ENCODE assay signal across 16 mouse cellular contexts in genomic region chr3:151117583-151118041, GRCm38 (mm10).
A peak's percentile ranks its signal among the peaks of the same experiment; 100 is the strongest.
DNase-seq lines count a peak whose midpoint lies in the region; ATAC-seq and TF ChIP-seq lines count a peak whose summit lies in the region.
"Had no signal": no experiment of that assay in that cellular context is flagged by ENCODE, and none has a peak within 500 bp of the region (broad histone marks: within the 10 kb centered on the region; RNA-seq: fewer than 3 reads in every experiment).

No protein-coding gene starts in this region.

- no peak overlapping the region for H3K4me2 ChIP-seq in forebrain, embryonic 11.5 days (ENCODE audit: low read depth, low read length, severe bottlenecking)
- no peak overlapping the region for H3K4me2 ChIP-seq in forebrain, postnatal 0 days (ENCODE audit: low read depth)
- no peak overlapping the region for H3K4me2 ChIP-seq in forebrain, embryonic 14.5 days (ENCODE audit: low read length)
- no peak overlapping the region for H3K4me2 ChIP-seq in midbrain, embryonic 12.5 days (replicated peaks)
- H3K4me2 ChIP-seq: intestine, embryonic 15.5 days; liver, embryonic 15.5 days; neural tube, embryonic 13.5 days; stomach, embryonic 15.5 days had no signal

- H3K4me3 ChIP-seq in forebrain, embryonic 11.5 days (ENCODE audit: low read depth, low read length): no peak overlapping the region
- no peak overlapping the region for H3K4me3 ChIP-seq in forebrain, postnatal 0 days (ENCODE audit: low read depth, low read length)
- no peak overlapping the region for H3K4me3 ChIP-seq in forebrain, embryonic 14.5 days (ENCODE audit: low read depth, low read length)
- H3K4me3 ChIP-seq in midbrain, embryonic 12.5 days: no peak overlapping the region
- H3K4me3 ChIP-seq: heart, embryonic 10.5 days; intestine, embryonic 15.5 days; liver, embryonic 15.5 days; megakaryocyte, embryonic 14.5 days; neural tube, embryonic 13.5 days; stomach, embryonic 15.5 days had no signal

- H3K27me3 ChIP-seq in forebrain, embryonic 11.5 days (ENCODE audit: control insufficient read depth, insufficient read depth, low read length): no peaks in the 10 kb centered on the region; the same call in 1 of the 2 replicates
- H3K27me3 ChIP-seq in forebrain, postnatal 0 days (ENCODE audit: insufficient read depth, low read length): no peaks in the 10 kb centered on the region
- H3K27me3 ChIP-seq in forebrain, embryonic 14.5 days (replicated peaks; ENCODE audit: control insufficient read depth, insufficient read depth, low read length): no peaks in the 10 kb centered on the region
- no peaks in the 10 kb centered on the region for H3K27me3 ChIP-seq in midbrain, embryonic 12.5 days
- H3K27me3 ChIP-seq: intestine, embryonic 15.5 days; liver, embryonic 15.5 days; megakaryocyte, embryonic 14.5 days; neural tube, embryonic 13.5 days; stomach, embryonic 15.5 days had no signal

- no peaks in the 10 kb centered on the region for H3K4me1 ChIP-seq in forebrain, embryonic 11.5 days (replicated peaks; ENCODE audit: control insufficient read depth, insufficient read depth, low read length)
- H3K4me1 ChIP-seq in forebrain, postnatal 0 days (ENCODE audit: insufficient read depth): no peaks in the 10 kb centered on the region
- peaks cover 2% of the 10 kb centered on the region; the same call in 1 of the 2 replicates for H3K4me1 ChIP-seq in forebrain, embryonic 14.5 days (ENCODE audit: control insufficient read depth, insufficient read depth, low read length)
- no peaks in the 10 kb centered on the region for H3K4me1 ChIP-seq in midbrain, embryonic 12.5 days
- H3K4me1 ChIP-seq: heart, embryonic 10.5 days; intestine, embryonic 15.5 days; liver, embryonic 15.5 days; megakaryocyte, embryonic 14.5 days; stomach, embryonic 15.5 days had no signal

- no peak for DNase-seq in forebrain, embryonic 11.5 days (ENCODE audit: low spot score)
- DNase-seq in forebrain, postnatal 0 days: no peak
- DNase-seq in MN1 (ENCODE audit: low spot score): peak; percentile 30
- peak; percentile 61 for DNase-seq in forebrain, embryonic 14.5 days (ENCODE audit: low spot score)
- DNase-seq in ovary, postnatal 14 days (ENCODE audit: low spot score): no peak
- DNase-seq in left cerebral cortex, adult 8-10 months (ENCODE audit: low spot score in 2 of 2): no peak
- no peak for DNase-seq in layer of hippocampus, adult 8-10 months (ENCODE audit: low spot score in 2 of 2)
- DNase-seq: adrenal gland, postnatal 10 days; right cerebral cortex, postnatal 4 days had no signal

- WGBS in forebrain, embryonic 11.5 days: 72% methylated on average over 3 of the region's 3 CpGs
- whole genome bisulfite sequencing in forebrain, postnatal 0 days: 25% methylated on average over 3 of the region's 3 CpGs
- 50% methylated on average over 3 of the region's 3 CpGs for WGBS in forebrain, embryonic 14.5 days
- 40% methylated on average over 3 of the region's 3 CpGs for WGBS in midbrain, embryonic 12.5 days

- H3K9ac ChIP-seq in forebrain, embryonic 11.5 days (ENCODE audit: low read length): no peak overlapping the region
- H3K9ac ChIP-seq in forebrain, postnatal 0 days: no peak overlapping the region
- no peak overlapping the region for H3K9ac ChIP-seq in forebrain, embryonic 14.5 days (ENCODE audit: low read length)
- H3K9ac ChIP-seq in midbrain, embryonic 12.5 days (replicated peaks): no peak overlapping the region
- H3K9ac ChIP-seq: intestine, embryonic 15.5 days; liver, embryonic 15.5 days; neural tube, embryonic 13.5 days; stomach, embryonic 15.5 days had no signal

- no peak overlapping the region for H3K27ac ChIP-seq in forebrain, embryonic 11.5 days (ENCODE audit: low read depth, low read length)
- no peak overlapping the region for H3K27ac ChIP-seq in forebrain, postnatal 0 days (ENCODE audit: low read depth, low read length)
- no peak overlapping the region for H3K27ac ChIP-seq in forebrain, embryonic 14.5 days (ENCODE audit: low read depth, low read length)
- H3K27ac ChIP-seq in midbrain, embryonic 12.5 days (replicated peaks): no peak overlapping the region
- H3K27ac ChIP-seq: heart, embryonic 10.5 days; intestine, embryonic 15.5 days; liver, embryonic 15.5 days; neural tube, embryonic 13.5 days; stomach, embryonic 15.5 days had no signal

- no peak for TF ChIP-seq CTCF in forebrain, postnatal 0 days (IDR thresholded peaks at IDR 0.05; ENCODE audit: low read depth)

- H3K36me3 ChIP-seq in forebrain, embryonic 11.5 days (ENCODE audit: control insufficient read depth, insufficient read depth, low read length): no peaks in the 10 kb centered on the region
- no peaks in the 10 kb centered on the region for H3K36me3 ChIP-seq in forebrain, postnatal 0 days (ENCODE audit: insufficient read depth)
- H3K36me3 ChIP-seq in forebrain, embryonic 14.5 days (ENCODE audit: control insufficient read depth, insufficient read depth, low read length): no peaks in the 10 kb centered on the region
- no peaks in the 10 kb centered on the region for H3K36me3 ChIP-seq in midbrain, embryonic 12.5 days
- H3K36me3 ChIP-seq: heart, embryonic 10.5 days; intestine, embryonic 15.5 days; liver, embryonic 15.5 days; neural tube, embryonic 13.5 days; stomach, embryonic 15.5 days had no signal

- H3K9me3 ChIP-seq in forebrain, embryonic 11.5 days (ENCODE audit: control insufficient read depth, low read length): no peaks in the 10 kb centered on the region
- H3K9me3 ChIP-seq in forebrain, postnatal 0 days (ENCODE audit: low read length): no peaks in the 10 kb centered on the region
- H3K9me3 ChIP-seq in forebrain, embryonic 14.5 days (replicated peaks; ENCODE audit: control insufficient read depth, low read length): no peaks in the 10 kb centered on the region
- no peaks in the 10 kb centered on the region for H3K9me3 ChIP-seq in midbrain, embryonic 12.5 days
- H3K9me3 ChIP-seq: heart, embryonic 10.5 days; intestine, embryonic 15.5 days; liver, embryonic 15.5 days; megakaryocyte, embryonic 14.5 days; neural tube, embryonic 13.5 days; stomach, embryonic 15.5 days had no signal

- peak; percentile 49; the same call in 1 of the 2 replicates for ATAC-seq in forebrain, embryonic 11.5 days (replicated peaks; ENCODE audit: low FRiP score)
- no peak for ATAC-seq in forebrain, postnatal 0 days
- peak; percentile 72; the same call in 1 of the 2 replicates for ATAC-seq in forebrain, embryonic 14.5 days
- ATAC-seq in midbrain, embryonic 12.5 days (ENCODE audit: low FRiP score, low read depth): peak; percentile 92
- ATAC-seq: intestine, embryonic 15.5 days had no signal

Comparison
In these comparisons a context has a peak if more than half of its experiments do, and no peak if none do; other contexts are left out.
1. DNase-seq: peak in MN1 (single experiment) and forebrain, embryonic 14.5 days (single experiment); none in forebrain, embryonic 11.5 days (single experiment), forebrain, postnatal 0 days (single experiment), ovary, postnatal 14 days (single experiment), left cerebral cortex, adult 8-10 months (0 of 2) and layer of hippocampus, adult 8-10 months (0 of 2).